Mouse (Mus musculus) bone marrow, adult 2 months (tissue): ENCODE results near the gene Adipor2.

ENCODE experiments used
- CTCF ChIP-seq: fragments of 200-500 bp; IDR thresholded peaks from 2 replicates; pipeline ENCODE4 v1.5.1; 2011; ENCODE audit warnings: low read length, control low read depth; ENCODE audit not compliant: control insufficient read depth, insufficient read depth
- POLR2A ChIP-seq: fragments of 200-500 bp; IDR thresholded peaks from 2 replicates; pipeline ENCODE4 v1.6.1; 2011; ENCODE audit warnings: low read depth, mild to moderate bottlenecking, control low read depth, low read length, borderline replicate concordance; ENCODE audit not compliant: control insufficient read depth

- no peak for TF ChIP-seq POLR2A
- TF ChIP-seq CTCF: no peak
Measured at GRCm38 (mm10) chr6:119318732-119319131, 98.8 kb downstream of the Adipor2 start.
